Mouse (Mus musculus): ENCODE data around the gene Pdcd7.

GRCm38 (mm10) chr9:65371756-65372155 is 25.9 kb downstream of the Pdcd7 start:
- TF ChIP-seq GATA1 (IDR thresholded peaks at IDR 0.05; ENCODE audit: borderline replicate concordance, low read length) (no peak), FLI1 (IDR thresholded peaks at IDR 0.05; ENCODE audit: low read length) (no peak)
